Mouse (Mus musculus): ENCODE measurements around the gene Smlr1. TPM values are rescaled to one million over a fixed set of nuclear protein-coding genes. Genes with fewer than 3 reads are reported as not detected.
A peak's percentile ranks its signal among the peaks of the same experiment; 100 is the strongest.

The Smlr1 gene
- total RNA-seq, 1 experiment from 2014 or later, result not detected

- no peak for DNase-seq
Measured at GRCm38 (mm10) chr10:25499323-25500071, 36.6 kb downstream of the Smlr1 start.

DNA sequence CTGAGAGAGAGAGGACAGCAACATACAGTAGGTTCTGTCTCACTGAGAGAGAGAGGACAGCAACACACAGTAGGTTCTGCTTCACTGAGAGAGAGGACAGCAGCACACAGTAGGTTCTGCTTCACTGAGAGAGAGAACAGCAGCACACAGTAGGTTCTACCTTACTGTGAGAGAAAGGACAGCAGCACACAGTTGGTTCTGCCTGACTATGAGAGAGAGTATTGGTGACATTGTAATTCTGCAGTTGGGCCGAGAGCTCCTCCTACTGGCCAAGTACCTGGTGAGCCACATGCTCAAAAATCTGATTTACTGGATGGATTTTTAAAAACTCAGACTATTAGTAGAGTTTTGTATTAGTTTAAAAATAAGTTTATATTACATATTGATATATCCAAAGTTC, 47.6 kb downstream of the Smlr1 start:
- peak; percentile 69 for DNase-seq

GRCm38 (mm10) chr10:25482791-25483190, 53.3 kb downstream of the Smlr1 start:
- no peak for DNase-seq

GRCm38 (mm10) chr10:25479716-25480115, 56.4 kb downstream of the Smlr1 start:
- no peak for DNase-seq

Other genes starting within 250 kb of the Smlr1 start
- 63.4 and 86.2 TPM in 2 replicates for gene Akap7, start 228.4 kb downstream of the Smlr1 start, total RNA-seq (2021)
- gene Epb41l2, start 176.5 kb downstream of the Smlr1 start, total RNA-seq (2021), result 70.7 and 82.6 TPM in 2 replicates

Measured in adrenal gland, postnatal 25 days (tissue).